Mouse (Mus musculus) neural tube, embryonic 15.5 days (tissue): ENCODE results near the gene Cnga2. TPM values are rescaled to one million over a fixed set of nuclear protein-coding genes. Genes with fewer than 3 reads are reported as not detected.

Source experiments
- polyA plus RNA-seq: library from polyadenylated mRNA; unstranded; fragments of >200 nt; fragmentation: Nextera tagmentation; extraction: Ambion mirVana; gene quantifications from 2 replicates; pipeline ENCODE4 v1.2.1, GENCODE M21; 2015

Gene Cnga2
- polyA plus RNA-seq, 1 experiment from 2014 or later: 0.22 TPM

Other genes with a start within 250 kb of the Cnga2 start
- gene Vma21, start 175.9 kb upstream of the Cnga2 start, polyA plus RNA-seq: 52.7 and 52.9 TPM in 2 replicates
- 0.18 and 0.27 TPM in 2 replicates for gene Gm1141, start 70.8 kb upstream of the Cnga2 start, polyA plus RNA-seq
- 11.7 and 11.8 TPM in 2 replicates for gene Prrg3, start 29.2 kb upstream of the Cnga2 start, polyA plus RNA-seq
- gene Fate1, start 18.9 kb upstream of the Cnga2 start, polyA plus RNA-seq: 0.23 TPM in 1 of 2 replicates, not detected in the other
- gene Magea4, start 230.2 kb downstream of the Cnga2 start, polyA plus RNA-seq: not detected in 2 replicates